Mouse (Mus musculus) thymus, adult 18-20 months (tissue): ENCODE measurements around the gene Tcl1b5.

Experiments used
- DNase-seq, 2 experiments: peaks; one replicate each; pipeline ENCODE4 v3.0.0; 2022; ENCODE audit warnings: mixed read lengths in 2 of 2

Tcl1b5 gene

DNA sequence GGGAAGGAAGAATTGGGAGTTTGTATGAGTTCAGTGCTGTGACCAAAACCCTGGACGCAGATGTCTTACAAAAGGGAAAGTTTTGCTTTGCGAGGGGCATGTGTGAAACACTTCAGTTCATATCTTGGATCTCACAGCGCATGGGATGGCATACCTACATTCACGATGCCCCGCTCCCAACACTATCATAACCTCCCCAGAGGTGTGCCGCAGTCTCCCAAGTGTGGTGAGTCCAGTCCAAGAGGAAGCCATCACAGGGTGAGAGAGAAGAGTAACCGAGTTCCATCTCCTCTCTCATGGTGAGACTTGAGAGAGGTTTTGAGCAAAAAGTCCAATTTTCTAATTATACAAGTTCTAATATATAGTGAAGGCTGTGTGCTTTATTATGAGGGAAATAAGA is 33.1 kb downstream of the Tcl1b5 start:
- no peak for DNase-seq

GRCm38 (mm10) chr12:105217101-105217760 is 41.1 kb downstream of the Tcl1b5 start:
- DNase-seq: no peak

GRCm38 (mm10) chr12:105222601-105223319 is 46.6 kb downstream of the Tcl1b5 start, which contains the start of gene Tcl1:
Gene Tcl1 (minus strand): TSS chr12:105222793.
- no peak for DNase-seq

- no peak for DNase-seq
These were observed 48.6 kb downstream of the Tcl1b5 start for GRCm38 (mm10) chr12:105224621-105225320.
